Mouse (Mus musculus) liver, postnatal 0 days (tissue): Measurements from ENCODE around the gene Sult4a1.

Experiments
- CTCF ChIP-seq: sonication (generic); IDR thresholded peaks from 2 replicates; pipeline ENCODE4 v1.5.1; 2016; ENCODE audit warnings: antibody characterized with exemption, low read depth
- EP300 ChIP-seq: IDR thresholded peaks from 2 replicates; pipeline ENCODE4 v1.6.1; 2016; ENCODE audit warnings: antibody characterized with exemption, low read depth, mild to moderate bottlenecking

- TF ChIP-seq CTCF, result no peak
- TF ChIP-seq EP300, result no peak
These were observed 32.5 kb downstream of the Sult4a1 start for GRCm38 (mm10) chr15:84073058-84073457.
